Mouse (Mus musculus): ENCODE measurements around the gene Dstn.
A peak's percentile ranks its signal among the peaks of the same experiment; 100 is the strongest.

Dstn gene

DNA sequence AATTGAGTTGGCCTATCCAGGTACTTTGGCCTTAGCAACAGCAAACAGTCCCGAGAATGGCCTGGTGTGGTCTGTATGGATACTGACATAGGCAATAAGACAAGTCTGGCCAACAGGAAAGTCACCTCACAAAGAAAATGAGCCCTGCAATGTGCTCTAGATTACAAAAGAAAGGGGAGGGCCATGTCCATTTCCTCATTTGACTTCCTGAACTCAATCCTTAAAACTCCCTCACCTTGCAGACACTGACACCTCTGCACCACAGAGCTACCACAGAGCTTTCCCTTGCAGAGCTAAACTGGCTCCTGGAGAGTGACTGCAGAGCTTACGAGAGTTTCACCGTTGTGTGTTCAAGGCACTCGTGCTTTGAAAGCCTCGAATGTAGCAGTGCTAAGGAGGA, 47.1 kb downstream of the Dstn start:
- peak in 1 of 2 experiments; percentile 12 for DNase-seq

- DNase-seq = no peak
Observed at GRCm38 (mm10) chr2:143963318-143963717, 48.2 kb downstream of the Dstn start.

DNA sequence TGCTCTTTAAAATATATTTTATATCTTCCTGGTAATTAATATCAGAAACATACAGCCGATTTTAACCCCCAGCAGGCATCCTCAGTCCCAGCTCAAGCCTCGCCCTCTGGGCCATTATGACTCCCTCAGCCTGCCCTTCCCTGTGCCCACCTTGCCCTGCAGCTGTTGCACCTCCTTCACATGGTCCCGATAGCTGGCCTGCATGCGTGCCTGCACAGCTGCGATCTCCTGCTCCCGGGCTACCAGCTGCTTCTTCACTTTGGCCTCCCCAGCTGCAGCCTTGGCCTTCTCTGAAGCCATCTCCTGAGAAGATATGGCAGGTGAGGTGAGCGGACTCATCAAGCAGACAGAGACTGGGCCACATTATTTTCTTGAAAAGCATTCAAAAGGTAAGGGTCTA, 54.1 kb downstream of the Dstn start:
- DNase-seq = no peak

DNA sequence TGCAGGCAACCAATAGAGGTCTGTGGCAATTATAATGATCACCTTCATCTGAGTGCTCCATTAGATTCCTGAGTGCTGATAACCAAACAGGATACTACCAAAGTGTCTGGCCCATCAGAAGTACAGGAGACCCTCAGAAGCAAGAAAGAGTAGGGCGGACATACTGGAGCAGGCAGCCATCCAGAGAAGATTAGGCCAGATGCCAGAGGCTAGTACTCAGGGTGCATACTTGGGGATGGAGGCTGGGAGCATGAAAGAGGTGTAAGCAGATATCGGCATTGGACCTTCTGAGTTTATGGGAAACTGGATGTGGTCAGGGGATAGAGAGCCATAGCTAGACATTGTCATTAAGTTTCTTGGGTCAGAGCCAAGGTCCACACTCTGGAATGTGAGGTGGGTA, 55.7 kb downstream of the Dstn start:
- DNase-seq = no peak

DNA sequence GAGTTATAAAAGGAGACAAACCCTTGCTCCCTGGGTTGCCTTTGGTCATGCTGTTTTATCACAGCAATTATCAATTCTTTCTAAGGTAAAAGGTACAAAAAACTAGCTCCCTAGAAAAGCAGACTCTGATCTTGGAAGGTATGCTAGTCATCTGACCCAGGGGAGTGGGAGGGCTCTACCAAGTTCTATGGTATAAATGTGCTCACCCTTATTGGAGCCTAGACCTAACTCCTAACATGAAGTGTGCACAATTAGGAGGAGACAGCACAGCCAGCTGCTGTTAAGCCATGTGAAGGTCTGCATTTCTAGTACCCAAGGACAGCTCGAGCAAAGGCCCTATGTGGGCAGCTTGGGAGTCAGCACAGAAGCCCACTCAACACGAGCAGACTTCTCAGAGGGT, 56.8 kb downstream of the Dstn start:
- DNase-seq = no peak

GRCm38 (mm10) chr2:143973161-143973560, 58.0 kb downstream of the Dstn start:
- no peak for DNase-seq

GRCm38 (mm10) chr2:143975146-143975649, 60.1 kb downstream of the Dstn start:
- DNase-seq = no peak

DNA sequence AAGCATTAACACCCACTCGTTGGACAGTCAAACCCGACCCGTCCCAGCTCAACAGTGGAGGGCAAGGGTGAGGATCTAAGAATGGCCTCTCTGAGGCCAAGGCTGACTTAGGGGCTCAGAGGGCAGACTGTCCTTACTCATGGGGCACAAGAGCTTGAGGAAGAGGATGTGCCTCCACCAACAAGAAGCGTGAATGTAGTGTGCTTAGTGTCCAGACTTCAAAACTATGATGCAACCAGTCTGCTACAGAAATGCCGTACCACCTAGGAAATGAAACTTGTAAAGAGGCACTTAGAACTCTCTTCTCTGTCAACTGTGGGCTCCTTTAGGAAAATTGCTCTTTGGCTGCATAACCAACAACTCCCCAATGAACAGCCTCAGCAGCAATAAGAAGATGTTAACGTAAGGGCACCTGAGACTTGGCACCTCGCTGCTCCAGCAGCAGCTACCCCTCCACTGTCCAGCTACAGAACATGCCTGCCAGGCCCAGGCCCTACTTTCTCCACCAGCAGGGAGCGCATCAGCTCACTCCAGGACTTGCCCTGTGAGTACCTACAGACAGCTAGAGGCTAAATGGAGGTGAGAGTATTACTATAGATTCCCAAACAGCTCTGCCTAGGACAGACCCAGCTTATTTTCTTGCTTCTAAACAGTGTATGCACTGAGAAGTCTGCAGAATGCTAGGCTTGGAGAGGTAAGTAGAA, 63.5 kb downstream of the Dstn start:
- no peak for DNase-seq

DNA sequence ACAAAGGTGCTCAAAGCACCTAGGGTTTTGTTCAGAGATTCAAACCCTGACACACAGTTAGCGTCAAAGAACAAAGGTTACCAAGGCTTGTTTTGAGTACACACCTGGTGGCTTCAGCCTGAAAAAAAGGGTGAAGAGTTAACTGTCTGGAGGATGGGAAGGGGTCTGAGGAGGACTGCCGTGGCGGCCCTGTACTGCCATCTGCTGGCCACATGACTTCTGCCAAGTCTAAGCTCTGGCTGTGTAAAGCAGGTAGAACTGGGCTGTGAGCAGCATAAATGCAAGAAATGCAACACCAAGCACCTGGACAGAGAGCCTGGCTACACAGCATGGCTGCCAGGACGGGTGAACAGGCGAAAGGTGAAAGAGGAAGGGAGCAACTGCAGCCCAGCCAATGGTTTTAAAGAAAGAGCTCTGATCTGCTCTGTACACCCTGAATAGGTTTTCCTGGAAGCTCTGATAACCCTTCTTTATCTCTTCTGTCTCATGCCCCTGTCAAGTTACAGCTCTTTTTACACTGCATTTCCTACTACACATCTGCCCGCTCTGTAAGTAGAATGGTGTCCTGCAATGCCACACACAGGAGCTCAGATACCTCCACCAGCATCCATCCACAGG, 65.8 kb downstream of the Dstn start:
- DNase-seq = peak; percentile 44 to 55

DNA sequence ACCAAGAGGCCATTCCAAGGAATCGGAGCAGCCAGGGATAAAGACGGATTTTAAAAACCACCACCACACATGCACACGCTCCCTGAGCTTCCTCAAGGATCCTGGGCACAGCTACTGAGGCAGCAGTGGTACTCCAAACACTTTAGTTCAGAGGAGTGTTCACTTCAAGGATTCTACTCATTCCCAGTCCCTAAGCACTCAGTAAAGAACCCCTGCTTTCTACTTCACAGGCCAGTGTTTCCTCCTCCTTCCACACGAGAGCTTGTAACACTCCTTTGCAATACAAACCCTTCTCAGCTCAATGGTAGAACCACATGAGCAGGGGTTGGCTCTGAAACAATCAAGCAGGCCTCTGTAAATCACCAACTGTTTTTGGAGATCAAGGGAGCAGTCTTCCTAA, 67.0 kb downstream of the Dstn start:
- peak; percentile 25 to 39 for DNase-seq

GRCm38 (mm10) chr2:143982901-143983300, 67.8 kb downstream of the Dstn start:
- no peak for DNase-seq

DNA sequence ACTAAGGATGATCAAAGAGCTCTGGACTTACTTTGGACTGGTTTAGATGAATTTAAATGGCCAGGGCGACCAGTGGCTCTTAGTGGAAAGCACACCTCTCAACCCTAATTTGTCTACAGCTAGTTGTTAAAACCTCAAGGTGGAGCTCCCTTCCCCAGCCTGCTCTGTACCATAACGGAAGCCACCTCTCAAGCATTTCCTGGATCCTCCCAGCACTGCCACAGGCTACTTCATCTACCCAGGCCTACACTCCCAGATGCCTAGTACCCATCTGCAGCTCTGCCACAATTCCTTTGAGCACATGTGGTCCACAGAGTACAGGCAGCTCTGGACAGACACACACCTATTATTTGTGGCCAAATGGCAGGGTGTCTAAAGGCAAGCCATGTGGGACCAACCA, 68.4 kb downstream of the Dstn start:
- no peak for DNase-seq

DNA sequence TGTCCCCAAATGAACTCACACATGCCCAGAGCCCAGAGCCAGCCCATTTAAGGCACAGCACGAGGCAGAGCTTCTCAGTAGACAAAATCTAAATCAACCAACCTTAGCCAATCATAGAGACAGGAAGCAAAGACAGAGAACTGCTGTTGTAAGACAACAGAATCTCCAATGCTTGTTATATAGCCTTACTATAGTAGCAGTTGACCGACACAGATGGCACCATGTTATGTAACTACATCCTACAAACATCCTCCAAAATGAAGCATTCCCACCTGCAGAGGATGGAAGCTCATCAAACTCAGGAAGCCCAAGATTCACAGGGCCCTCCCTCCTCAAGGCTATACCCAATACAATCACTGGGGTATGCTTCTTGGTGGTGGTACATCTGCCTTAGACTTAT, 72.4 kb downstream of the Dstn start:
- DNase-seq = no peak

GRCm38 (mm10) chr2:143988016-143988415, 72.9 kb downstream of the Dstn start:
- no peak for DNase-seq

DNA sequence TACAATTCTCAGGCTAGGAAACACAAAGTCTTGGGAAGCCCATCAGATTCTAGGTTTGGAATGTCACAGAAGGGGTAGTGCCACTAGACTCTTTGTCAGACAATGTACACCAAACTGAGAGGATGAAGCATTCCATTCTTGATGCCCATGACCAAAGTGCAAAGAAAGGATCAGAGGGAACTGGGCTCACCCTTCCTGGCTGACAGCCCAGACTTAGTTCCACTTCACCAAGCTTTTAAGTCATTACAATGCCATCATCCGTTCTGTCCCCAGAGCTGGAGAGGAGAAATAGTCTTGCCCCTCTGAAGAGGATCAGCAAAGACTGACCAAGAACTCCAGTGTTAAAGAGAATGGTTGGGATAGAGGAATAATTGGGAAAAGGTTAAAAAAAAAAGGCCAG, 75.9 kb downstream of the Dstn start:
- peak; percentile 35 to 67 for DNase-seq

DNA sequence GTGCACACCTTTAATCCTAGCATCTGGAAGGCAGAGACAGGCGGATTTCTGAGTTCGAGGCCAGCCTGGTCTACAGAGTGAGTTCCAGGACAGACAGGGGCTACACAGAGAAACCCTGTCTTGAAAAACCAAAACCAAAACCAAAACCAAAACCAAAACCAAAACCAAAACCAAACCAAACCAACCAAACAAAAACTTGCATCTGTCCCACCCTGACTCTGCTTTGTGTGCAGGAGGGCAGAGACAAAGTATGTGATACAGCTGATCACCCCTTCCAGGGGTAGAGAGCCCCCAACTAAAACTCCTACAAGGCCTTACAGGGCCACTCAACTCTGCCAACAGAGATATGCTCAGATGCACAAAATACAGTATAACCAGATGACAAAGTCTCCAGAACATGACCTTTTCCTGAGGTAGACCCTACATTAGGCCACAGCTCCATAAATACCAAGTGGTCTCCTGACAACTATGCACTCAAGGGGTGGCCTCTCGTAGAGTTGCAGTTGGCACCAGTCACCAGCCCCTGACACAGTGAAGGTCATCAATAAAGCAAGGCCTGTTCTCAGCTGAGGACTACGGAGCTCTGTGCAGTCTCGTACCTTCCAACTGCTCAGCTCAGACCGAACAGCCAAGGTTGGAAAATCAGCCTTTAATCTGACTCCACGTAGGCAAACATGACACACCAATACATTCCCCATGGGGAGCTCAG, 77.0 kb downstream of the Dstn start:
- no peak for DNase-seq

Data from lung, adult 18-20 months (tissue).